Mouse (Mus musculus) CH12.LX (cell line): ENCODE measurements around the gene Taf15. TPM values are rescaled to one million over a fixed set of nuclear protein-coding genes. Genes with fewer than 3 reads are reported as not detected.

Source experiments
- DNase-seq: peaks from one replicate; pipeline ENCODE4 v3.0.0-alpha.2; 2013; ENCODE audit errors: extremely low read depth
- H3K27ac ChIP-seq: 2 replicates; pipeline ENCODE4 v1.5.1; 2012; ENCODE audit warnings: low read depth, mild to moderate bottlenecking, control low read depth, moderate library complexity; ENCODE audit not compliant: insufficient read depth
- H3K27me3 ChIP-seq: replicated peaks from 2 replicates; pipeline ENCODE3; 2012; ENCODE audit warnings: inconsistent platforms
- H3K36me3 ChIP-seq, 2 experiments: replicated peaks in 1 of 2; 2 replicates each; pipeline versions ENCODE3 to v1.6.1; 2012; ENCODE audit warnings: inconsistent platforms in 1 of 2, low read length in 1 of 2, mild to moderate bottlenecking in 1 of 2, mixed read lengths in 1 of 2, moderate library complexity in 1 of 2; ENCODE audit not compliant: control insufficient read depth in 1 of 2, insufficient read depth in 1 of 2
- H3K4me1 ChIP-seq, 2 experiments: 2 replicates each; pipeline ENCODE4 v1.6.1; 2012; ENCODE audit warnings: inconsistent platforms in 1 of 2, moderate library complexity in 1 of 2; ENCODE audit not compliant: insufficient read depth in 2 of 2, control insufficient read depth in 1 of 2
- H3K4me2 ChIP-seq: 2 replicates; pipeline ENCODE4 v1.6.1; 2012; ENCODE audit warnings: low read depth, mild to moderate bottlenecking, control low read depth; ENCODE audit not compliant: poor library complexity, insufficient read depth, severe bottlenecking
- H3K4me3 ChIP-seq, 3 experiments: fragments of 150-350 bp in 1 of 3; sonication (generic) in 1 of 3; replicated peaks in 1 of 3; 2 replicates each; pipeline versions ENCODE3 to v1.5.1; 2011 to 2012; ENCODE audit warnings: low read depth in 2 of 3, low read length in 2 of 3, mild to moderate bottlenecking in 2 of 3, moderate library complexity in 2 of 3, control low read depth in 1 of 3, improper control_type of control experiment in 1 of 3, inconsistent platforms in 1 of 3, mixed read lengths in 1 of 3; ENCODE audit not compliant: poor library complexity in 1 of 3
- H3K79me2 ChIP-seq: replicated peaks from 2 replicates; pipeline ENCODE4 v1.6.1; 2012; ENCODE audit warnings: mild to moderate bottlenecking, moderate library complexity; ENCODE audit not compliant: control insufficient read depth, poor library complexity, insufficient read depth, severe bottlenecking; ENCODE audit errors: extremely low read depth
- H3K9ac ChIP-seq: 2 replicates; pipeline ENCODE4 v1.6.1; 2012; ENCODE audit warnings: low read depth, mild to moderate bottlenecking, control low read depth, moderate library complexity; ENCODE audit not compliant: insufficient read depth
- H3K9me3 ChIP-seq: replicated peaks from 2 replicates; pipeline ENCODE3; 2012; ENCODE audit warnings: low read length, inconsistent platforms, mixed read lengths
- CHD2 ChIP-seq: IDR thresholded peaks from 2 replicates; pipeline ENCODE4 v1.6.1; 2011; ENCODE audit warnings: low read length, improper control_type of control experiment
- CTCF ChIP-seq, 2 experiments: IDR thresholded peaks in 1 of 2; conservative IDR thresholded peaks in 1 of 2; 2 replicates each; pipeline ENCODE4 v1.5.1; 2011 to 2012; ENCODE audit warnings: low read depth in 2 of 2, low read length in 2 of 2, improper control_type of control experiment in 1 of 2, inconsistent platforms in 1 of 2, mild to moderate bottlenecking in 1 of 2, moderate library complexity in 1 of 2
- ELF1 ChIP-seq: IDR thresholded peaks from 2 replicates; pipeline ENCODE4 v1.6.1; 2014; ENCODE audit warnings: low read depth, mild to moderate bottlenecking, inconsistent platforms, low read length, improper control_type of control experiment
- ETS1 ChIP-seq: conservative IDR thresholded peaks from 2 replicates; pipeline ENCODE4 v1.6.1; 2012; ENCODE audit warnings: low read depth, mild to moderate bottlenecking, inconsistent platforms, low read length, improper control_type of control experiment, moderate library complexity
- GABPA ChIP-seq: IDR thresholded peaks from 2 replicates; pipeline ENCODE4 v1.6.1; 2012; ENCODE audit warnings: low read depth, low read length, improper control_type of control experiment, inconsistent platforms; ENCODE audit not compliant: insufficient replicate concordance
- JUN ChIP-seq: IDR thresholded peaks from 2 replicates; pipeline ENCODE4 v1.6.1; 2011; ENCODE audit warnings: low read depth, mild to moderate bottlenecking, low read length, improper control_type of control experiment, moderate library complexity; ENCODE audit not compliant: insufficient read depth
- KAT2A ChIP-seq: IDR thresholded peaks from 2 replicates; pipeline ENCODE4 v1.6.1; 2012; ENCODE audit warnings: low read length, improper control_type of control experiment, inconsistent platforms; ENCODE audit not compliant: insufficient replicate concordance
- MAX ChIP-seq: IDR thresholded peaks from 2 replicates; pipeline ENCODE4 v1.6.1; 2011; ENCODE audit warnings: low read length, improper control_type of control experiment
- MAZ ChIP-seq: IDR thresholded peaks from 2 replicates; pipeline ENCODE4 v1.6.1; 2012; ENCODE audit warnings: low read depth, mild to moderate bottlenecking, inconsistent platforms, low read length, improper control_type of control experiment, moderate library complexity
- MXI1 ChIP-seq: IDR thresholded peaks from 2 replicates; pipeline ENCODE4 v1.6.1; 2011; ENCODE audit warnings: mild to moderate bottlenecking, low read depth, low read length, improper control_type of control experiment
- MYC ChIP-seq: IDR thresholded peaks from 2 replicates; pipeline ENCODE4 v1.6.1; 2011; ENCODE audit warnings: low read depth, mild to moderate bottlenecking, improper control_type of control experiment, low read length
- NELFE ChIP-seq: IDR thresholded peaks from 2 replicates; pipeline ENCODE4 v1.6.1; 2011; ENCODE audit warnings: low read depth, low read length, improper control_type of control experiment
- NRF1 ChIP-seq: IDR thresholded peaks from 2 replicates; pipeline ENCODE4 v1.6.1; 2014; ENCODE audit warnings: low read depth, mild to moderate bottlenecking, inconsistent platforms, low read length, improper control_type of control experiment, moderate library complexity
- PAX5 ChIP-seq: IDR thresholded peaks from 2 replicates; pipeline ENCODE4 v1.6.1; 2012; ENCODE audit warnings: low read length, inconsistent platforms, mixed read lengths
- POLR2AphosphoS2 ChIP-seq: IDR thresholded peaks from 2 replicates; pipeline ENCODE4 v1.6.1; 2011; ENCODE audit warnings: low read depth, low read length, improper control_type of control experiment
- RAD21 ChIP-seq: IDR thresholded peaks from 2 replicates; pipeline ENCODE4 v1.6.1; 2011; ENCODE audit warnings: low read depth, mild to moderate bottlenecking, low read length, improper control_type of control experiment, moderate library complexity
- RCOR1 ChIP-seq: conservative IDR thresholded peaks from 2 replicates; pipeline ENCODE4 v1.6.1; 2012; ENCODE audit warnings: low read depth, mild to moderate bottlenecking, inconsistent platforms, low read length, improper control_type of control experiment
- SMC3 ChIP-seq: IDR thresholded peaks from 2 replicates; pipeline ENCODE4 v1.6.1; 2011; ENCODE audit warnings: low read depth, low read length, improper control_type of control experiment
- TBP ChIP-seq: conservative IDR thresholded peaks from 2 replicates; pipeline ENCODE4 v1.6.1; 2011; ENCODE audit warnings: low read depth, low read length, improper control_type of control experiment
- TCF12 ChIP-seq: IDR thresholded peaks from 2 replicates; pipeline ENCODE4 v1.6.1; 2014; ENCODE audit warnings: low read depth, mild to moderate bottlenecking, inconsistent platforms, low read length, improper control_type of control experiment
- UBTF ChIP-seq: IDR thresholded peaks from 2 replicates; pipeline ENCODE4 v1.6.1; 2012; ENCODE audit warnings: low read depth, mild to moderate bottlenecking, inconsistent platforms, low read length, improper control_type of control experiment, moderate library complexity
- ZC3H11A ChIP-seq: IDR thresholded peaks from 2 replicates; pipeline ENCODE4 v1.6.1; 2012; ENCODE audit warnings: low read depth, mild to moderate bottlenecking, inconsistent platforms, low read length, improper control_type of control experiment
- ZKSCAN1 ChIP-seq: IDR thresholded peaks from 2 replicates; pipeline ENCODE4 v1.6.1; 2012; ENCODE audit warnings: low read depth, inconsistent platforms, low read length, improper control_type of control experiment, borderline replicate concordance
- ZMIZ1 ChIP-seq: IDR thresholded peaks from 2 replicates; pipeline ENCODE4 v1.6.1; 2012; ENCODE audit warnings: low read depth, mild to moderate bottlenecking, inconsistent platforms, low read length, improper control_type of control experiment
- ZNF384 ChIP-seq: IDR thresholded peaks from 2 replicates; pipeline ENCODE4 v1.6.1; 2012; ENCODE audit warnings: low read depth, low read length, improper control_type of control experiment, inconsistent platforms
- dilution Hi-C: fragments of 300-500 bp; cut with MboI; formaldehyde crosslinking; loops from 2 replicates; pipeline ENCODE4 v1.14.3; 2020; ENCODE audit warnings: low sequenced_read_pairs; ENCODE audit not compliant: extremely low pct_unique_long_range_greater_than_20kb, extremely low pct_ligation_motif_present
- in situ Hi-C: fragments of 300-500 bp; cut with MboI; formaldehyde crosslinking; loops from 3 replicates; pipeline ENCODE4 v1.14.3; 2019; ENCODE audit warnings: low sequenced_read_pairs, low pct_ligation_motif_present, low pct_unique_long_range_greater_than_20kb, mixed read lengths
- polyA plus RNA-seq: library from polyadenylated mRNA; unstranded; fragments of >175 nt; gene quantifications from 2 replicates; pipeline ENCODE4 v1.2.1, GENCODE M21; 2012; ENCODE audit warnings: low read depth; ENCODE audit not compliant: insufficient read length
- total RNA-seq, 2 experiments: library from RNA; depleted of rRNA; stranded (reverse); fragments of 300-350 nt in 1 of 2; fragments of >200 nt in 1 of 2; gene quantifications; 2 replicates each; pipeline ENCODE4 v1.2.3; 2012 to 2014

Gene Taf15
- total and polyA plus RNA-seq, 3 experiments: 38.8 to 367 (median 69.8) TPM

- TF ChIP-seq ZKSCAN1 (no peak), RCOR1 (peak; percentile 10; the same call in 1 of the 2 replicates), MAX (peak; percentile 2; the same call in 1 of the 2 replicates), NELFE (no peak), CHD2 (0 out of 2 replicates have a peak, but pooled peaks have one; percentile 1), TCF12 (no peak), POLR2AphosphoS2 (no peak; the same call in 1 of the 2 replicates), CTCF (conservative IDR thresholded peaks at IDR 0.05 in 1 of 2, IDR thresholded peaks at IDR 0.05 in 1 of 2; ENCODE audit: low read depth in 2 of 2, low read length in 2 of 2) (no peak), MXI1 (peak; percentile 70; the same call in 1 of the 2 replicates), GABPA (no peak; the same call in 1 of the 2 replicates), TBP (no peak), UBTF (0 out of 2 replicates have a peak, but pooled peaks have one; percentile 34), RAD21 (no peak), ELF1 (no peak), NRF1 (peak; percentile 10; the same call in 1 of the 2 replicates), ZNF384 (no peak), ETS1 (0 out of 2 replicates have a peak, but pooled peaks have one; percentile 4), KAT2A (no peak), JUN (no peak), MAZ (peak; percentile 23; the same call in 1 of the 2 replicates)
These were observed 540 bp downstream of the Taf15 start (continued) for GRCm38 (mm10) chr11:83473235-83474016.

GRCm38 (mm10) chr11:83491488-83491887, 18.6 kb downstream of the Taf15 start:
- peaks cover 54% of the 10 kb centered on the region for H3K79me2 ChIP-seq
- DNase-seq: no peak
- no peak overlapping the region for H3K4me3 ChIP-seq
- in situ Hi-C loops: no loop called here
- peaks cover 2 to 6% of the 10 kb centered on the region in 2 experiments; a peak in 3 of 4 replicates for H3K4me1 ChIP-seq
- H3K27me3 ChIP-seq: no peaks in the 10 kb centered on the region
- no peak overlapping the region for H3K4me2 ChIP-seq
- H3K9me3 ChIP-seq: no peaks in the 10 kb centered on the region
- dilution Hi-C loops: no loop called here
- H3K36me3 ChIP-seq: peaks cover 45 to 90% of the 10 kb centered on the region in 2 experiments
- TF ChIP-seq NRF1 (no peak), PAX5 (no peak), NELFE (no peak), ZMIZ1 (no peak), CTCF (conservative IDR thresholded peaks at IDR 0.05 in 1 of 2, IDR thresholded peaks at IDR 0.05 in 1 of 2; ENCODE audit: low read depth in 2 of 2, low read length in 2 of 2) (peak; percentile 20 to 57; a peak in 2 of 4 replicates), MYC (no peak), SMC3 (peak; percentile 24; the same call in 1 of the 2 replicates), ZC3H11A (no peak), RAD21 (peak; percentile 22), UBTF (no peak)
- H3K27ac ChIP-seq: no peak overlapping the region
- H3K9ac ChIP-seq: no peak overlapping the region
